Mouse (Mus musculus) CH12.LX (cell line): ENCODE results near the gene Helz. TPM values are rescaled to one million over a fixed set of nuclear protein-coding genes. Genes with fewer than 3 reads are reported as not detected.

Experiments used
- DNase-seq: peaks from one replicate; pipeline ENCODE4 v3.0.0-alpha.2; 2013; ENCODE audit errors: extremely low read depth
- H3K27ac ChIP-seq: 2 replicates; pipeline ENCODE4 v1.5.1; 2012; ENCODE audit warnings: low read depth, mild to moderate bottlenecking, control low read depth, moderate library complexity; ENCODE audit not compliant: insufficient read depth
- H3K27me3 ChIP-seq: replicated peaks from 2 replicates; pipeline ENCODE3; 2012; ENCODE audit warnings: inconsistent platforms
- H3K36me3 ChIP-seq, 2 experiments: replicated peaks in 1 of 2; 2 replicates each; pipeline versions ENCODE3 to v1.6.1; 2012; ENCODE audit warnings: inconsistent platforms in 1 of 2, low read length in 1 of 2, mild to moderate bottlenecking in 1 of 2, mixed read lengths in 1 of 2, moderate library complexity in 1 of 2; ENCODE audit not compliant: control insufficient read depth in 1 of 2, insufficient read depth in 1 of 2
- H3K4me1 ChIP-seq, 2 experiments: 2 replicates each; pipeline ENCODE4 v1.6.1; 2012; ENCODE audit warnings: inconsistent platforms in 1 of 2, moderate library complexity in 1 of 2; ENCODE audit not compliant: insufficient read depth in 2 of 2, control insufficient read depth in 1 of 2
- H3K4me2 ChIP-seq: 2 replicates; pipeline ENCODE4 v1.6.1; 2012; ENCODE audit warnings: low read depth, mild to moderate bottlenecking, control low read depth; ENCODE audit not compliant: poor library complexity, insufficient read depth, severe bottlenecking
- H3K4me3 ChIP-seq, 3 experiments: fragments of 150-350 bp in 1 of 3; sonication (generic) in 1 of 3; replicated peaks in 1 of 3; 2 replicates each; pipeline versions ENCODE3 to v1.5.1; 2011 to 2012; ENCODE audit warnings: low read depth in 2 of 3, low read length in 2 of 3, mild to moderate bottlenecking in 2 of 3, moderate library complexity in 2 of 3, control low read depth in 1 of 3, improper control_type of control experiment in 1 of 3, inconsistent platforms in 1 of 3, mixed read lengths in 1 of 3; ENCODE audit not compliant: poor library complexity in 1 of 3
- H3K79me2 ChIP-seq: replicated peaks from 2 replicates; pipeline ENCODE4 v1.6.1; 2012; ENCODE audit warnings: mild to moderate bottlenecking, moderate library complexity; ENCODE audit not compliant: control insufficient read depth, poor library complexity, insufficient read depth, severe bottlenecking; ENCODE audit errors: extremely low read depth
- H3K9ac ChIP-seq: 2 replicates; pipeline ENCODE4 v1.6.1; 2012; ENCODE audit warnings: low read depth, mild to moderate bottlenecking, control low read depth, moderate library complexity; ENCODE audit not compliant: insufficient read depth
- H3K9me3 ChIP-seq: replicated peaks from 2 replicates; pipeline ENCODE3; 2012; ENCODE audit warnings: low read length, inconsistent platforms, mixed read lengths
- BHLHE40 ChIP-seq: IDR thresholded peaks from 2 replicates; pipeline ENCODE4 v1.6.1; 2011; ENCODE audit warnings: mild to moderate bottlenecking, low read depth, low read length, improper control_type of control experiment
- CTCF ChIP-seq, 2 experiments: IDR thresholded peaks in 1 of 2; conservative IDR thresholded peaks in 1 of 2; 2 replicates each; pipeline ENCODE4 v1.5.1; 2011 to 2012; ENCODE audit warnings: low read depth in 2 of 2, low read length in 2 of 2, improper control_type of control experiment in 1 of 2, inconsistent platforms in 1 of 2, mild to moderate bottlenecking in 1 of 2, moderate library complexity in 1 of 2
- E2F4 ChIP-seq: IDR thresholded peaks from 2 replicates; pipeline ENCODE4 v1.6.1; 2011; ENCODE audit warnings: low read depth, low read length, improper control_type of control experiment; ENCODE audit not compliant: insufficient replicate concordance
- ELF1 ChIP-seq: IDR thresholded peaks from 2 replicates; pipeline ENCODE4 v1.6.1; 2014; ENCODE audit warnings: low read depth, mild to moderate bottlenecking, inconsistent platforms, low read length, improper control_type of control experiment
- EP300 ChIP-seq: IDR thresholded peaks from 2 replicates; pipeline ENCODE4 v1.6.1; 2011; ENCODE audit warnings: low read length, improper control_type of control experiment
- JUND ChIP-seq: conservative IDR thresholded peaks from 2 replicates; pipeline ENCODE4 v1.6.1; 2011; ENCODE audit warnings: low read depth, low read length, improper control_type of control experiment
- KAT2A ChIP-seq: IDR thresholded peaks from 2 replicates; pipeline ENCODE4 v1.6.1; 2012; ENCODE audit warnings: low read length, improper control_type of control experiment, inconsistent platforms; ENCODE audit not compliant: insufficient replicate concordance
- MAFK ChIP-seq: IDR thresholded peaks from 2 replicates; pipeline ENCODE4 v1.6.1; 2011; ENCODE audit warnings: low read length, improper control_type of control experiment; ENCODE audit not compliant: insufficient replicate concordance
- MAX ChIP-seq: IDR thresholded peaks from 2 replicates; pipeline ENCODE4 v1.6.1; 2011; ENCODE audit warnings: low read length, improper control_type of control experiment
- MEF2A ChIP-seq: IDR thresholded peaks from 2 replicates; pipeline ENCODE4 v1.6.1; 2014; ENCODE audit warnings: low read depth, mild to moderate bottlenecking, inconsistent platforms, low read length, improper control_type of control experiment, borderline replicate concordance
- NRF1 ChIP-seq: IDR thresholded peaks from 2 replicates; pipeline ENCODE4 v1.6.1; 2014; ENCODE audit warnings: low read depth, mild to moderate bottlenecking, inconsistent platforms, low read length, improper control_type of control experiment, moderate library complexity
- PAX5 ChIP-seq: IDR thresholded peaks from 2 replicates; pipeline ENCODE4 v1.6.1; 2012; ENCODE audit warnings: low read length, inconsistent platforms, mixed read lengths
- POLR2AphosphoS2 ChIP-seq: IDR thresholded peaks from 2 replicates; pipeline ENCODE4 v1.6.1; 2011; ENCODE audit warnings: low read depth, low read length, improper control_type of control experiment
- RCOR1 ChIP-seq: conservative IDR thresholded peaks from 2 replicates; pipeline ENCODE4 v1.6.1; 2012; ENCODE audit warnings: low read depth, mild to moderate bottlenecking, inconsistent platforms, low read length, improper control_type of control experiment
- SIN3A ChIP-seq: IDR thresholded peaks from 2 replicates; pipeline ENCODE4 v1.6.1; 2012; ENCODE audit warnings: low read length, improper control_type of control experiment, inconsistent platforms
- SMC3 ChIP-seq: IDR thresholded peaks from 2 replicates; pipeline ENCODE4 v1.6.1; 2011; ENCODE audit warnings: low read depth, low read length, improper control_type of control experiment
- TCF12 ChIP-seq: IDR thresholded peaks from 2 replicates; pipeline ENCODE4 v1.6.1; 2014; ENCODE audit warnings: low read depth, mild to moderate bottlenecking, inconsistent platforms, low read length, improper control_type of control experiment
- UBTF ChIP-seq: IDR thresholded peaks from 2 replicates; pipeline ENCODE4 v1.6.1; 2012; ENCODE audit warnings: low read depth, mild to moderate bottlenecking, inconsistent platforms, low read length, improper control_type of control experiment, moderate library complexity
- ZC3H11A ChIP-seq: IDR thresholded peaks from 2 replicates; pipeline ENCODE4 v1.6.1; 2012; ENCODE audit warnings: low read depth, mild to moderate bottlenecking, inconsistent platforms, low read length, improper control_type of control experiment
- ZKSCAN1 ChIP-seq: IDR thresholded peaks from 2 replicates; pipeline ENCODE4 v1.6.1; 2012; ENCODE audit warnings: low read depth, inconsistent platforms, low read length, improper control_type of control experiment, borderline replicate concordance
- ZMIZ1 ChIP-seq: IDR thresholded peaks from 2 replicates; pipeline ENCODE4 v1.6.1; 2012; ENCODE audit warnings: low read depth, mild to moderate bottlenecking, inconsistent platforms, low read length, improper control_type of control experiment
- dilution Hi-C: fragments of 300-500 bp; cut with MboI; formaldehyde crosslinking; loops from 2 replicates; pipeline ENCODE4 v1.14.3; 2020; ENCODE audit warnings: low sequenced_read_pairs; ENCODE audit not compliant: extremely low pct_unique_long_range_greater_than_20kb, extremely low pct_ligation_motif_present
- in situ Hi-C: fragments of 300-500 bp; cut with MboI; formaldehyde crosslinking; loops from 3 replicates; pipeline ENCODE4 v1.14.3; 2019; ENCODE audit warnings: low sequenced_read_pairs, low pct_ligation_motif_present, low pct_unique_long_range_greater_than_20kb, mixed read lengths
- polyA plus RNA-seq: library from polyadenylated mRNA; unstranded; fragments of >175 nt; gene quantifications from 2 replicates; pipeline ENCODE4 v1.2.1, GENCODE M21; 2012; ENCODE audit warnings: low read depth; ENCODE audit not compliant: insufficient read length
- total RNA-seq, 2 experiments: library from RNA; depleted of rRNA; stranded (reverse); fragments of 300-350 nt in 1 of 2; fragments of >200 nt in 1 of 2; gene quantifications; 2 replicates each; pipeline ENCODE4 v1.2.3; 2012 to 2014

Helz gene
- total and polyA plus RNA-seq, 3 experiments: 11.5 to 44.4 (median 22.2) TPM

DNA sequence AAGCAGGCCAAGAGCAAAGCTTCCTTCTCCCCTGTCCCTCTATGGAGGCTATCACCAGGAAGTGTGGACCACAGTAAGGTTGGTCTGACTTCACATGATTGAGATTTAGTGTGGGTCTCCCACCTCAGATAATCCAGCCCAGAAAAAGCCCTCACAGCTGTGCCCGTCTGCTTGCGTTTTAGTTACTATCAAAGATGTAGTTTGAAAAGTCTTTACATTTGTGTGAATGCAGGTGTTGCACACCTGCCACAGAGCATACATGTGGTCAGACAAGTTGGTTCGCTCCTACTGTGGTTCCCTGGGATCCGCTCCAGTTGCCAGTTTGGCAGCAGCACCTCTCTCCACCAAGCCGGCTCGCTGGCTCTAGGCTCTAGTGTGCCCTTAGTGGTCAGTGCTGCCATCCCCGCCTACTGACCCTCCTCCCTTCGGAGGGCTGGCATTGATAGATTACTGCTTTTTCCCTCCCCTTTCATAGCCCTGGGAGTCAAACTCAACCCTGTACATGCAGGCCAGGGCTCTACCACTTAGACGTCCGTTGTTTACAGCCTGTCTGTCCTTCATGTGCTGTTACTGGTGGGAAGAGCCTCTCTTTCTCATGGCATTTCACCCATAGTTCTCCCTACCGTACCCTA is 25.4 kb downstream of the Helz start:
- TF ChIP-seq BHLHE40: no peak
- no peak for TF ChIP-seq ELF1
- TF ChIP-seq KAT2A: no peak
- TF ChIP-seq MAFK: no peak
- no peak for TF ChIP-seq JUND
- TF ChIP-seq SIN3A: no peak
- no peak for TF ChIP-seq NRF1
- TF ChIP-seq UBTF: no peak
- TF ChIP-seq CTCF (conservative IDR thresholded peaks at IDR 0.05 in 1 of 2, IDR thresholded peaks at IDR 0.05 in 1 of 2; ENCODE audit: low read depth in 2 of 2, low read length in 2 of 2): no peak
- TF ChIP-seq POLR2AphosphoS2: no peak
- no peak for TF ChIP-seq TCF12
- no peak for TF ChIP-seq RCOR1
- TF ChIP-seq PAX5: no peak
- TF ChIP-seq MAX: no peak
- no peak for TF ChIP-seq ZKSCAN1
- TF ChIP-seq ZC3H11A: no peak
- no peak for TF ChIP-seq MEF2A
- no peak for TF ChIP-seq EP300
- no peak for TF ChIP-seq SMC3
- TF ChIP-seq, all 38 proteins: peak for 0
- no peak overlapping the region for H3K4me3 ChIP-seq
- dilution Hi-C loops (no loop called here), in situ Hi-C loops (no loop called here)
- H3K4me2 ChIP-seq: no peak overlapping the region
- peaks cover 14% of the 10 kb centered on the region for H3K9me3 ChIP-seq
- peaks cover 49 to 89% of the 10 kb centered on the region in 2 experiments for H3K36me3 ChIP-seq
- H3K27ac ChIP-seq: no peak overlapping the region
- H3K79me2 ChIP-seq: peaks cover 15% of the 10 kb centered on the region; the same call in 1 of the 2 replicates
- H3K9ac ChIP-seq: no peak overlapping the region
- no peak for DNase-seq
- H3K4me1 ChIP-seq: peaks cover 0 to 11% of the 10 kb centered on the region in 2 experiments; a peak in 2 of 4 replicates
- no peaks in the 10 kb centered on the region for H3K27me3 ChIP-seq

DNA sequence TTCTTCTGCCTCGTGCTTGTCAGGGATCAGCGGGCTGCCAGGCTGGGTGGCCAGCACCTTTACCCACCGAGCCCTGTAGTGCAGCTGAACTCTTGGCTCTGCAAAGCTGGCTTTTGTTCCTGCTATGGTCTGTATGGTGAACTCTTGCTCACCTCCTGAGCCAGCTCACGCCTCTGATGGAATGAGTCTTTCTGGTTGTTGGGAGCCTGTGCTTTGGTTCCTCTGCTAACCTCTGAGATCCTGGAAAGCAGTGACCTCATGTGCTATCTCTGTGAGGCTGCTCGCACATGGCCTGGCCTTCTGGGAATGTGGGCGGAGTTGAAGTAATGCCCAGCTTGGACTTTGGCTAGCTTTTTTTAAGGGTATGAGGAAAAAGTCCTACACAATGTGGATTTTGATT is 26.1 kb downstream of the Helz start:
- in situ Hi-C loops: no loop called here
- no peak for TF ChIP-seq ZMIZ1
- no peak for TF ChIP-seq MEF2A
- TF ChIP-seq KAT2A: no peak
- no peak for TF ChIP-seq E2F4
- no peak for TF ChIP-seq BHLHE40
- H3K27me3 ChIP-seq: no peaks in the 10 kb centered on the region
- H3K36me3 ChIP-seq: peaks cover 52 to 92% of the 10 kb centered on the region in 2 experiments
- H3K9me3 ChIP-seq: peaks cover 11% of the 10 kb centered on the region
- H3K79me2 ChIP-seq: peaks cover 10% of the 10 kb centered on the region; the same call in 1 of the 2 replicates
- no peak for DNase-seq
- H3K4me1 ChIP-seq: peaks cover 0 to 4% of the 10 kb centered on the region in 2 experiments; a peak in 2 of 4 replicates
- dilution Hi-C loops: no loop called here
- H3K27ac ChIP-seq: no peak overlapping the region
- H3K9ac ChIP-seq: no peak overlapping the region
- H3K4me3 ChIP-seq: no peak overlapping the region
- H3K4me2 ChIP-seq: no peak overlapping the region
